Comparison of ENCODE assay signal across 9 mouse cellular contexts in the genomic region with DNA sequence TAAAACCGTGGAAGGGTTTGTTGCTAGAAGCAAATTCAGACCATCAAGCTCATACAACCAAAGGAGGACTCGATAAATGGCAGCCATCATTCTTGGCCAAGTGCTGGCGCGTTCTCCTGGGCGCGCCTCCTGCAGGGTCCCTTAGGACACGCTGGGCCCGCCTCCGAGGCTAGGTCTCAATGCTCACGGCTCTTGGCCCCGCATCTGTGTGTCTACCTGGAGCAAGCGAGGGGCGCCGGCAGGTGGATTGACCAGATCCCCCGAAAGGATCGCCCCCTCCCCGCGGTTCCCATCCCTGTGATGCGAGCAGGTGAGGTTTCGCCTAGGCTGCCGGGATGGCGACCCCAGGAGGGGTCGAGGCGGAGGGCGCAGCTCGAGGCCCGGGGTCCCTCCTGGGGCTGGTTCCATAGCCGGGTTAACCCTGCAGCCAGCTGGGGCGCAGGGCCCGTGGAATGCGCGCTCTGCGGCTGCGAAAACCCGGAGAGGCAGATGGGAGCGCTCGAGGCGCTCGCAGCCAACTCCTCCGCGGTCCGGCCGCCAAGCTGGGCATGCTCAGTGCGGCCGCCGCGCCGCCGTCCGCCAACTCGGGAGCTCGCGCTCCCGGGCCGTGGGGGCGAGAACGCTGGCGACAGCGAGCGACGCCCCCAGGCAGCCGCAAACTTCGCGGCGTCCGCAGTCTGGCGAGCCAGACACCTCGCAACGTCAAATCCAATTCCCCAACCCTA. TPM values are rescaled to one million over a fixed set of nuclear protein-coding genes. Genes with fewer than 3 reads are reported as not detected.
DNase-seq lines count a peak whose midpoint lies in the region; ATAC-seq and TF ChIP-seq lines count a peak whose summit lies in the region.
"Had no signal": no experiment of that assay in that cellular context is flagged by ENCODE, and none has a peak within 500 bp of the region (broad histone marks: within the 10 kb centered on the region; RNA-seq: fewer than 3 reads in every experiment).

A gene (plus strand): TSS at position 555 of the 725 bp plus-strand sequence.

- no peak for TF ChIP-seq POLR2A in thymus, adult 2 months (IDR thresholded peaks at IDR 0.05; ENCODE audit: control insufficient read depth, extremely low read depth, insufficient read depth, low read length, poor library complexity)

- H3K27me3 ChIP-seq in embryonic facial prominence, embryonic 14.5 days (replicated peaks; ENCODE audit: control insufficient read depth, insufficient read depth, low read length): peaks cover 4% of the 10 kb centered on the region; the same call in 1 of the 2 replicates
- H3K27me3 ChIP-seq in heart, embryonic 13.5 days (replicated peaks): peaks cover 22% of the 10 kb centered on the region
- no peaks in the 10 kb centered on the region for H3K27me3 ChIP-seq in neural tube, embryonic 11.5 days (ENCODE audit: control insufficient read depth, insufficient read depth, low read length)
- peaks cover 3% of the 10 kb centered on the region; the same call in 1 of the 2 replicates for H3K27me3 ChIP-seq in thymus, adult 2 months (ENCODE audit: control insufficient read depth, insufficient read depth, low read length)
- H3K27me3 ChIP-seq: CH12.LX had no signal

- WGBS in embryonic facial prominence, embryonic 14.5 days: 0% methylated on average over 29 of the region's 69 CpGs
- under 1% methylated on average over 69 of the region's 69 CpGs for WGBS in heart, embryonic 13.5 days
- under 1% methylated on average over 65 of the region's 69 CpGs for WGBS in neural tube, embryonic 11.5 days
- WGBS in thymus, adult 2 months: 1% methylated on average over 69 of the region's 69 CpGs

- 0 out of 2 replicates have a peak, but pooled peaks cover 8% of the 10 kb centered on the region for H3K4me1 ChIP-seq in embryonic facial prominence, embryonic 14.5 days (ENCODE audit: control insufficient read depth, insufficient read depth, low read length)
- peaks cover 22% of the 10 kb centered on the region for H3K4me1 ChIP-seq in heart, embryonic 13.5 days
- H3K4me1 ChIP-seq in neural tube, embryonic 11.5 days (ENCODE audit: control insufficient read depth, insufficient read depth, low read length): no peaks in the 10 kb centered on the region; the same call in 1 of the 2 replicates
- peaks cover 19% of the 10 kb centered on the region for H3K4me1 ChIP-seq in thymus, adult 2 months (replicated peaks; ENCODE audit: control insufficient read depth, insufficient read depth, low read length)

- H3K4me3 ChIP-seq in embryonic facial prominence, embryonic 14.5 days (ENCODE audit: low read depth, low read length): peak within 1 kb of the TSS; percentile 80
- peak within 1 kb of the TSS; percentile 86 for H3K4me3 ChIP-seq in heart, embryonic 13.5 days
- peak within 1 kb of the TSS; percentile 79 for H3K4me3 ChIP-seq in neural tube, embryonic 11.5 days (ENCODE audit: low read depth, low read length)
- peak within 1 kb of the TSS; percentile 41 for H3K4me3 ChIP-seq in thymus, adult 2 months (ENCODE audit: control insufficient read depth, insufficient read depth, low read length)

- H3K9me3 ChIP-seq in embryonic facial prominence, embryonic 14.5 days (ENCODE audit: control insufficient read depth, low read length): no peaks in the 10 kb centered on the region
- no peaks in the 10 kb centered on the region for H3K9me3 ChIP-seq in heart, embryonic 13.5 days
- H3K9me3 ChIP-seq in neural tube, embryonic 11.5 days (ENCODE audit: control insufficient read depth, low read length): no peaks in the 10 kb centered on the region

- H3K4me2 ChIP-seq in embryonic facial prominence, embryonic 14.5 days (ENCODE audit: low read depth, low read length): peak within 1 kb of the TSS; percentile 99
- peak within 1 kb of the TSS; percentile 99 for H3K4me2 ChIP-seq in heart, embryonic 13.5 days
- H3K4me2 ChIP-seq in neural tube, embryonic 11.5 days (ENCODE audit: low read depth): peak within 1 kb of the TSS; percentile 99

- TF ChIP-seq CTCF in thymus, adult 2 months (IDR thresholded peaks at IDR 0.05; ENCODE audit: borderline replicate concordance, control insufficient read depth, extremely low read depth, insufficient read depth, low read length, poor library complexity): no peak

- peak; percentile 66 for ATAC-seq in embryonic facial prominence, embryonic 14.5 days (ENCODE audit: low read depth)
- no peak; the same call in 1 of the 2 replicates for ATAC-seq in heart, embryonic 13.5 days (ENCODE audit: extremely low read depth, insufficient number of reproducible peaks, low FRiP score, low TSS enrichment)
- peak; percentile 55 for ATAC-seq in neural tube, embryonic 11.5 days (ENCODE audit: insufficient read depth, low FRiP score, low TSS enrichment)

- DNase-seq in spleen, postnatal 10 days (ENCODE audit: low spot score in 2 of 2): peak; percentile 6 to 17
- DNase-seq in spleen, adult 12 weeks (ENCODE audit: low spot score): no peak
- peak; percentile 86 for DNase-seq in embryonic facial prominence, embryonic 14.5 days (ENCODE audit: low spot score)
- peak; percentile 80 for DNase-seq in kidney, postnatal 10 days
- DNase-seq in liver: peak; percentile 50
- peak; percentile 83 for DNase-seq in neural tube, embryonic 11.5 days (ENCODE audit: low spot score)
- DNase-seq in thymus, adult 2 months: peak; percentile 55

- peak within 1 kb of the TSS; percentile 91 for H3K27ac ChIP-seq in embryonic facial prominence, embryonic 14.5 days (replicated peaks; ENCODE audit: low read depth, low read length)
- peak within 1 kb of the TSS; percentile 93 for H3K27ac ChIP-seq in heart, embryonic 13.5 days (replicated peaks)
- peak within 1 kb of the TSS; percentile 75 for H3K27ac ChIP-seq in neural tube, embryonic 11.5 days (ENCODE audit: low read depth, low read length)
- H3K27ac ChIP-seq in thymus, adult 2 months (ENCODE audit: control insufficient read depth, insufficient read depth, low read length): no peak within 1 kb of the TSS

- H3K36me3 ChIP-seq in embryonic facial prominence, embryonic 14.5 days (ENCODE audit: control insufficient read depth, insufficient read depth, low read length): no peaks in the 10 kb centered on the region
- H3K36me3 ChIP-seq in heart, embryonic 13.5 days: no peaks in the 10 kb centered on the region
- no peaks in the 10 kb centered on the region for H3K36me3 ChIP-seq in neural tube, embryonic 11.5 days (ENCODE audit: control insufficient read depth, insufficient read depth, low read length)
- H3K36me3 ChIP-seq in thymus, adult 2 months (ENCODE audit: control insufficient read depth, insufficient read depth, low read length): no peaks in the 10 kb centered on the region

- H3K9ac ChIP-seq in embryonic facial prominence, embryonic 14.5 days (ENCODE audit: low read depth, low read length): peak within 1 kb of the TSS; percentile 77
- peak within 1 kb of the TSS; percentile 88 for H3K9ac ChIP-seq in heart, embryonic 13.5 days
- peak within 1 kb of the TSS; percentile 53 for H3K9ac ChIP-seq in neural tube, embryonic 11.5 days (ENCODE audit: low read length)

RNA-seq across cellular contexts. Expression of the gene that starts here (rescaled TPM):
- 3.3 and 3.4 TPM in 2 replicates for polyA plus RNA-seq in embryonic facial prominence, embryonic 14.5 days (2014; fragmentation: Nextera tagmentation; extraction: Ambion mirVana)
- 2.2 and 2.3 TPM in 2 replicates for polyA plus RNA-seq in heart, embryonic 13.5 days (2015; fragmentation: Nextera tagmentation; extraction: Ambion mirVana)
- 3.5 and 3.9 TPM in 2 replicates for polyA plus RNA-seq in neural tube, embryonic 11.5 days (2014; fragmentation: Nextera tagmentation; extraction: Ambion mirVana)
- 3.3 and 4.2 TPM in 2 replicates for polyA plus RNA-seq in thymus, adult 2 months (2012; rRNA removed)
